Mouse (Mus musculus) hindbrain, embryonic 10.5 days (tissue): ENCODE results near the gene Rxrb. TPM values are rescaled to one million over a fixed set of nuclear protein-coding genes. Genes with fewer than 3 reads are reported as not detected.

Experiments used
- DNase-seq: peaks from one replicate; pipeline ENCODE4 v3.0.0-alpha.2; 2017; ENCODE audit warnings: low spot score
- H3K27ac ChIP-seq: fragments of 300-500 bp; sonication (generic); 2 replicates; pipeline ENCODE4 v1.5.1; 2016; ENCODE audit warnings: mild to moderate bottlenecking, moderate library complexity
- H3K27me3 ChIP-seq: fragments of 300-500 bp; sonication (generic); 2 replicates; pipeline ENCODE4 v1.6.1; 2016; ENCODE audit warnings: mild to moderate bottlenecking; ENCODE audit not compliant: poor library complexity, insufficient read depth, severe bottlenecking
- H3K36me3 ChIP-seq: fragments of 300-500 bp; sonication (generic); 2 replicates; pipeline ENCODE4 v1.6.1; 2016; ENCODE audit warnings: mild to moderate bottlenecking, moderate library complexity
- H3K4me1 ChIP-seq: fragments of 300-500 bp; sonication (generic); replicated peaks from 2 replicates; pipeline ENCODE4 v1.6.1; 2016; ENCODE audit warnings: mild to moderate bottlenecking
- H3K4me3 ChIP-seq: fragments of 300-500 bp; sonication (generic); 2 replicates; pipeline ENCODE4 v1.5.1; 2016; ENCODE audit warnings: mild to moderate bottlenecking, moderate library complexity
- H3K9me3 ChIP-seq: fragments of 300-500 bp; sonication (generic); 2 replicates; pipeline ENCODE4 v1.6.1; 2016; ENCODE audit warnings: mild to moderate bottlenecking, moderate library complexity
- WGBS: fragments of 180-500 bp; shearing (Covaris S2); methylation state at CpG from one replicate; pipeline ENCODE4 v1.1.7; 2016; 5-methylcytosine and 5-hydroxymethylcytosine counted together
- polyA plus RNA-seq: library from polyadenylated mRNA; unstranded; fragments of >200 nt; fragmentation: Nextera tagmentation; extraction: Ambion mirVana; gene quantifications from 2 replicates; pipeline ENCODE4 v1.2.1, GENCODE M21; 2016

Rxrb gene
- polyA plus RNA-seq, 1 experiment from 2014 or later: 56.4 TPM

DNA sequence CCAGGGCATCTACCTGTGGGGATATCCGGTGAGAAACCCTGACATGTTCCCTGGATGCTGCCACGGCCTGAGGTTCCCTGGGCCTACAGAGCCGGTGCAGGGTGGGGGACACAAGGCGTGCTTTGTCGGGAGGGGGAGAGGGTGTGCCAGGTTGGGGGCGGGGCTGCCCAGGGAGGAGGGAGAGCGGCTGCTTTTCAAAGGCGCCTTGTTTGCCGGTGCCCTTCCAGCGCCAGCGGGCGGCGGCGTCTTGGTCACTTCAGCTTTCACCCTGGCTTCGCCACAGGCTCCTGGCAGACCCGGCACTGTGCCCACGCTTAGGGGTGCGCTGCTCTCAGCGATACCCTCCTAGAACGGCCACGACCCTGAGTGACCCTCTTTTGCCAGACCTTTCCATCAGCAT is 6.8 kb downstream of the Rxrb start:
- Histone ChIP-seq H3K27me3 (peaks cover 16% of the 10 kb centered on the region), H3K9me3 (no peaks in the 10 kb centered on the region), H3K4me3 (peak overlapping the region; percentile 35), H3K27ac (peak overlapping the region; percentile 62), H3K4me1 (peaks cover 67% of the 10 kb centered on the region), H3K36me3 (peaks cover 50% of the 10 kb centered on the region)
- no peak for DNase-seq
- WGBS: 19% methylated on average over 20 of the region's 21 CpGs

DNA sequence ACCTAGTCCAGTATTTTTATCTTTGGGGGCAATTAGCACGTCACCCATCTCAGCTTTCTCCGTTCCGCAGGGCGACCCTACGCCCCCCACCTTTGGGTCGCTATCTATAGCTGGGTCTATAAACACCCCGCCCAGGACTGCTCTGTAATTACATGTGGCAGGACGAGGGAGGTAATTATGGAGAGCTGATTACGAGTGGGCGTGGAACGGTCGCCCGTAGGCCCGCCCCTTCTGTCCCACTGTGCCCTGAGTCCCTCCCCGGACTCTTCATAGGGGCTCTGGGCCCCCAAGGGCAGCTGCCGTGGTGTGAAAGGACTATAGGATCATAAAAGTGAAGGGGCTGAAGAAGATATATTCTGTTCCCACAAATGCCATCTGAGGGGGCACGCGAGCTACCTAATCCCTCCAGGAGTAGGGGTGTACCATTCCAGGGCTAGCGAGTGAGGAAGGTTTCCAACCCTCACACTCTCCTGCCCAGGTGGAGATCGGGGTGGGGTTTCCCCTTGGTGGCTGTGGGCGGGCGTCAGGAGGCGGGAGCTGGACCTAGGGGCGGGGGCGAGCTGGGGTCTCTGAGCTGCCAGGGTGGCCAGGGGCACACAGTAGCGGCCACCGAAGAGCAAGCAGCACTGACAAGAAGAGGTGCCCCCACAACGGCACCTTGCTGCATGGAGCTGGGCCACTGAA is 7.4 kb downstream of the Rxrb start, which contains the start of gene Col11a2:
Col11a2 (plus strand) TSS at position 560 of the 684 bp plus-strand sequence.
- H3K27me3 ChIP-seq: peaks cover 16% of the 10 kb centered on the region
- WGBS: 15% methylated on average over 28 of the region's 28 CpGs
- peaks cover 45% of the 10 kb centered on the region for H3K36me3 ChIP-seq
- peak within 1 kb of the TSS; percentile 35 for H3K4me3 ChIP-seq
- peak within 1 kb of the TSS; percentile 62 for H3K27ac ChIP-seq
- H3K4me1 ChIP-seq: peaks cover 61% of the 10 kb centered on the region
- DNase-seq: no peak
- no peaks in the 10 kb centered on the region for H3K9me3 ChIP-seq

GRCm38 (mm10) chr17:34039562-34040450 is 8.2 kb downstream of the Rxrb start:
- Histone ChIP-seq H3K27me3 (peaks cover 16% of the 10 kb centered on the region), H3K27ac (peak overlapping the region; percentile 59), H3K4me1 (peaks cover 61% of the 10 kb centered on the region), H3K9me3 (no peaks in the 10 kb centered on the region), H3K36me3 (peaks cover 37% of the 10 kb centered on the region), H3K4me3 (peak overlapping the region; percentile 35; the same call in 1 of the 2 replicates)
- DNase-seq: no peak
- WGBS: 32% methylated on average over 17 of the region's 17 CpGs

DNA sequence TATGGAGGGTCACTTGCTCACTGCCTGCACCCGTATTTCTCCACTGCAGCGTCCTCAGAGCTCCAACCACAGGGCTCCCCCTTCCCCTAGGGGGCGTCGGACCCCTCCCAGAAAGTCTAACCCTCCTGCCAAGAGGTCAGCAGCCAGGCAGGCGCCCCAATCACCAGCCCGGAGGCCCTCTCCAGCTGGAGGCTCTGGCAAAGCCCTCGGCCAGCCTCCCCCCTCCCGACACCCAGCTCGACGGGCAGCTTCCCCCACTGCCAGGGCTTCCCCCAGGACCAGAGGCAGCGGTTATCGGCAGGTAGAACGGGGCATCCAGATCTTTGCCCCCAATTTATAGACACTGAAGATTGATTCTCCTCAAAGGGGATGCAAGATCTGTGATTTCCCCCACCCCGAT is 14.3 kb downstream of the Rxrb start:
- DNase-seq: no peak
- Histone ChIP-seq H3K27ac (no peak overlapping the region), H3K36me3 (peaks cover 12% of the 10 kb centered on the region), H3K9me3 (peaks cover 10% of the 10 kb centered on the region), H3K4me3 (no peak overlapping the region), H3K27me3 (peaks cover 6% of the 10 kb centered on the region), H3K4me1 (peaks cover 16% of the 10 kb centered on the region)
- 79% methylated on average over 14 of the region's 14 CpGs for WGBS

GRCm38 (mm10) chr17:34047404-34048050 is 15.9 kb downstream of the Rxrb start:
- H3K4me3 ChIP-seq: no peak overlapping the region
- WGBS: 94% methylated on average over 5 of the region's 5 CpGs
- H3K27ac ChIP-seq: no peak overlapping the region
- H3K9me3 ChIP-seq: peaks cover 10% of the 10 kb centered on the region
- H3K36me3 ChIP-seq: peaks cover 15% of the 10 kb centered on the region
- H3K4me1 ChIP-seq: no peaks in the 10 kb centered on the region
- no peaks in the 10 kb centered on the region for H3K27me3 ChIP-seq
- no peak for DNase-seq

- DNase-seq: no peak
- Histone ChIP-seq H3K36me3 (peaks cover 14% of the 10 kb centered on the region; the same call in 1 of the 2 replicates), H3K4me1 (peaks cover 36% of the 10 kb centered on the region), H3K27me3 (no peaks in the 10 kb centered on the region), H3K4me3 (no peak overlapping the region), H3K9me3 (no peaks in the 10 kb centered on the region), H3K27ac (no peak overlapping the region)
- 80% methylated on average over 7 of the region's 7 CpGs for WGBS
These were observed 25.6 kb downstream of the Rxrb start for GRCm38 (mm10) chr17:34057224-34057623.

- DNase-seq: no peak
- H3K4me1 ChIP-seq: 0 out of 2 replicates have a peak, but pooled peaks cover 6% of the 10 kb centered on the region
- H3K36me3 ChIP-seq: peaks cover 8% of the 10 kb centered on the region; the same call in 1 of the 2 replicates
- no peak overlapping the region for H3K4me3 ChIP-seq
- no peaks in the 10 kb centered on the region for H3K27me3 ChIP-seq
- no peak overlapping the region for H3K27ac ChIP-seq
- 53% methylated on average over 3 of the region's 3 CpGs for WGBS
- no peaks in the 10 kb centered on the region for H3K9me3 ChIP-seq
These were observed 37.3 kb downstream of the Rxrb start for GRCm38 (mm10) chr17:34068864-34069263.

DNA sequence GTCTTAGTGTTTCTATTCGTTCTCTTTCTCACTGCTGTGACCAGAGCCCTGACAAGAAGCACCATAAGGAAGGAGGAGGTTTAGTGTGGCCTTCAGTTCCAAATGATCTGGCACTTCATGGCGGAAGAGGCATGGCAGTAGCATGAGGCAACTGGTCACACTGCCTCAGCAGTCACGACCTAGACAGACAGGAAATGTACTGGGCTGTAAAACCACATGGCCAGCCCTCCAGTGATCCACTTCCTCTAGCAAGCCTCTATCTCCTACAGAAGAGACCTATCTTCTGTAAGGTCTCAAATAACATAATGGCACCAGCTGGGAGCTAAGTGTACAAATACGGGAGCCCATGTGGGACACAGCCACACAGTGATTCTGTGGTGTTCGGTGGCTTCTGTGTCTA is 40.5 kb downstream of the Rxrb start:
- peaks cover 19% of the 10 kb centered on the region for H3K27me3 ChIP-seq
- no peaks in the 10 kb centered on the region for H3K36me3 ChIP-seq
- H3K4me1 ChIP-seq: 0 out of 2 replicates have a peak, but pooled peaks cover 8% of the 10 kb centered on the region
- no peak overlapping the region for H3K4me3 ChIP-seq
- no peak for DNase-seq
- 79% methylated on average over 5 of the region's 5 CpGs for WGBS
- H3K9me3 ChIP-seq: no peaks in the 10 kb centered on the region
- no peak overlapping the region for H3K27ac ChIP-seq

- H3K9me3 ChIP-seq: no peaks in the 10 kb centered on the region
- peak; percentile 56 for DNase-seq
These were observed 43.7 kb downstream of the Rxrb start for GRCm38 (mm10) chr17:34075271-34075670.

DNA sequence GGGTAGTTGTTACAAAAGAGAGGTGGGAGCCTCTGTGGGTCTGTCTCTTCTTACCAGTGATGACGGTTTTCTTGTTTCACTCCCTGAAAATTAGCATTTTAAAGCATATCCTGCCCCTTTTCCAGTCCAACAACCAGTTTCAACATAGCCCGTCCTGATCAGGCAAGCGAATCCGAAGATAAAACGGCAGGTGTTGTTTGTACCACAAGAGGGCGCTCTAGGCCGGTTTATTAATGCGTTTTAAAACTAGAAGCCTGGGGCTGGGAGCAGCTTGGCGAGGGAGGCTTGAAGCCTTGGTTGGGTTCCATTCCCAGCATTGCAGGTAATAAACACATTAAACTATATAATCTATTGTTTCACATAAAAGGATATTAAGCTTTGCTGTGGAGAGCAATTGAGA is 45.9 kb downstream of the Rxrb start:
- Histone ChIP-seq H3K36me3 (no peaks in the 10 kb centered on the region), H3K4me3 (no peak overlapping the region), H3K4me1 (peaks cover 10% of the 10 kb centered on the region; the same call in 1 of the 2 replicates), H3K27ac (no peak overlapping the region), H3K27me3 (peaks cover 23% of the 10 kb centered on the region), H3K9me3 (no peaks in the 10 kb centered on the region)
- DNase-seq: peak; percentile 83
- WGBS: 2% methylated on average over 9 of the region's 9 CpGs

More at GRCm38 (mm10) chr17:34075271-34075670, 43.7 kb downstream of the Rxrb start:
- H3K27ac ChIP-seq: no peak overlapping the region
- peaks cover 23% of the 10 kb centered on the region for H3K27me3 ChIP-seq
- H3K4me1 ChIP-seq: peaks cover 10% of the 10 kb centered on the region; the same call in 1 of the 2 replicates
- WGBS: 41% methylated on average over 7 of the region's 7 CpGs
- H3K4me3 ChIP-seq: no peak overlapping the region
- H3K36me3 ChIP-seq: no peaks in the 10 kb centered on the region

GRCm38 (mm10) chr17:34078148-34078547 is 46.5 kb downstream of the Rxrb start:
- no peak for DNase-seq

DNA sequence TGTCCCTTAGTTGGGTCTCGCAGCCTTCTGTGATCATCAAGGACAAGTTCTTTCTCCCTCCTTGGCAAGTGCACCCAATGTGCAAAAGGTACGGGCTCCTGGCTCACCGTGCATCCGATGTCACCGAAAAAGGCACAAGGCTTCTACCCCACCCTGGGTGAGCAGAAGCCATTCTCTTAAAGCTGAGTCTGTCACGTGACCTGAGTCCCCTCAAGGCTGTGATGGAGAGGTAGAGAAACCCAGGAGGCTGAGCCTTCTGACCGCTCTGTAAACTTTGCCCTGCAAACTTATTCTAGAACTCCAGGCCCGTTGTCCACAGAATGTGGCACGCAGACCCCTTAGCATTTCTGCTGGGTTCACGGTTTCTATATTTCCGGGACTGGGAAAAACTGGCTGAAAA is 47.4 kb downstream of the Rxrb start:
- Histone ChIP-seq H3K4me1 (peaks cover 18% of the 10 kb centered on the region), H3K9me3 (no peaks in the 10 kb centered on the region), H3K4me3 (no peak overlapping the region), H3K27me3 (peaks cover 23% of the 10 kb centered on the region), H3K27ac (no peak overlapping the region), H3K36me3 (no peaks in the 10 kb centered on the region)
- WGBS: 92% methylated on average over 11 of the region's 11 CpGs
- no peak for DNase-seq

More at GRCm38 (mm10) chr17:34078148-34078547, 46.5 kb downstream of the Rxrb start:
- 67% methylated on average over 4 of the region's 4 CpGs for WGBS
- peaks cover 14% of the 10 kb centered on the region for H3K4me1 ChIP-seq
- no peak overlapping the region for H3K4me3 ChIP-seq
- H3K9me3 ChIP-seq: no peaks in the 10 kb centered on the region
- no peaks in the 10 kb centered on the region for H3K36me3 ChIP-seq
- no peak overlapping the region for H3K27ac ChIP-seq
- peaks cover 23% of the 10 kb centered on the region for H3K27me3 ChIP-seq
